In genomic region chr5:117377731-117378130, GRCm38 (mm10) we compare ENCODE assay signal across 7 mouse cellular contexts. TPM values are rescaled to one million over a fixed set of nuclear protein-coding genes. Genes with fewer than 3 reads are reported as not detected.
A peak's percentile ranks its signal among the peaks of the same experiment; 100 is the strongest.
DNase-seq lines count a peak whose midpoint lies in the region; ATAC-seq lines count a peak whose summit lies in the region.

No protein-coding gene starts in this region.

- peak; percentile 85 for ATAC-seq in common myeloid progenitor, adult 5-6 weeks (replicated peaks; ENCODE audit: low read depth, poor library complexity, severe bottlenecking)
- ATAC-seq in hematopoietic stem cell, adult 5-6 weeks (replicated peaks in 1 of 2; ENCODE audit: insufficient read depth in 1 of 2, low FRiP score in 2 of 2, low TSS enrichment in 1 of 2, low read depth in 1 of 2, poor library complexity in 2 of 2, severe bottlenecking in 2 of 2): peak; percentile 65 to 74
- peak; percentile 38 for ATAC-seq in megakaryocyte progenitor cell, adult 5-6 weeks (replicated peaks; ENCODE audit: poor library complexity)
- ATAC-seq in neutrophil, adult 5-6 weeks (ENCODE audit: extremely low read depth, insufficient number of reproducible peaks, low FRiP score, poor library complexity, severe bottlenecking): peak; percentile 25

- peak; percentile 53 for DNase-seq in T-cell, adult 2 months (ENCODE audit: low spot score)
- DNase-seq in spleen, postnatal 36 days (ENCODE audit: low spot score in 2 of 2): peak; percentile 54 to 57
- DNase-seq in thymus, postnatal 14 days: peak; percentile 28

RNA-seq across cellular contexts. Expression of gene Rfc5, which starts 11.1 kb away (rescaled TPM):
- total RNA-seq in common myeloid progenitor, adult 5-6 weeks (2017): 64.0 and 68.8 TPM in 2 replicates
- 47.2 and 49.0 TPM in 2 replicates for total RNA-seq in hematopoietic stem cell, adult 5-6 weeks (2017)
- 53.9 and 61.7 TPM in 2 replicates for total RNA-seq in megakaryocyte progenitor cell, adult 5-6 weeks (2015)
- 53.1 and 60.4 TPM in 2 replicates for total RNA-seq in megakaryocyte progenitor cell, adult 5-6 weeks (2017)
- 10.7 and 15.2 TPM in 2 replicates for total RNA-seq in neutrophil, adult 5-6 weeks (2017)

RNA-seq across cellular contexts. Expression of gene Wsb2, which starts 20.6 kb away (rescaled TPM):
- total RNA-seq in common myeloid progenitor, adult 5-6 weeks (2017): 19.4 and 26.6 TPM in 2 replicates
- total RNA-seq in hematopoietic stem cell, adult 5-6 weeks (2017): 13.6 and 19.2 TPM in 2 replicates
- 8.6 and 8.7 TPM in 2 replicates for total RNA-seq in megakaryocyte progenitor cell, adult 5-6 weeks (2015)
- total RNA-seq in megakaryocyte progenitor cell, adult 5-6 weeks (2017): 11.3 and 27.1 TPM in 2 replicates
- 24.2 and 29.7 TPM in 2 replicates for total RNA-seq in neutrophil, adult 5-6 weeks (2017)

RNA-seq across cellular contexts. Expression of gene Ksr2, which starts 36.1 kb away (rescaled TPM):
- total RNA-seq in common myeloid progenitor, adult 5-6 weeks (2017): under 0.01 and 0.19 TPM in 2 replicates
- 0.19 and 0.25 TPM in 2 replicates for total RNA-seq in hematopoietic stem cell, adult 5-6 weeks (2017)
- total RNA-seq in megakaryocyte progenitor cell, adult 5-6 weeks (2015): 0.25 and 0.27 TPM in 2 replicates
- total RNA-seq in megakaryocyte progenitor cell, adult 5-6 weeks (2017): 0.03 and 0.17 TPM in 2 replicates
- total RNA-seq in neutrophil, adult 5-6 weeks (2017): 0.12 and 0.23 TPM in 2 replicates

RNA-seq across cellular contexts. Expression of gene Vsig10, which starts 58.8 kb away (rescaled TPM):
- total RNA-seq in common myeloid progenitor, adult 5-6 weeks (2017): 2.7 and 3.0 TPM in 2 replicates
- total RNA-seq in hematopoietic stem cell, adult 5-6 weeks (2017): 9.7 and 10.4 TPM in 2 replicates
- 0.49 and 1.7 TPM in 2 replicates for total RNA-seq in megakaryocyte progenitor cell, adult 5-6 weeks (2015)
- 0.83 and 2.4 TPM in 2 replicates for total RNA-seq in megakaryocyte progenitor cell, adult 5-6 weeks (2017)
- total RNA-seq in neutrophil, adult 5-6 weeks (2017): 3.6 and 7.0 TPM in 2 replicates

Comparison
In these comparisons a context has a peak if more than half of its experiments do, and no peak if none do; other contexts are left out.
1. Peak in every context shown above with its lines: DNase-seq and ATAC-seq.
2. ATAC-seq: peak in every context shown above with its lines; median percentile 85 in common myeloid progenitor, adult 5-6 weeks; 70 in hematopoietic stem cell, adult 5-6 weeks; 38 in megakaryocyte progenitor cell, adult 5-6 weeks; 25 in neutrophil, adult 5-6 weeks.